Mouse (Mus musculus) liver, postnatal 0 days (tissue): ENCODE data around the gene Lrrc58. TPM values are rescaled to one million over a fixed set of nuclear protein-coding genes. Genes with fewer than 3 reads are reported as not detected.

Experiments used
- ATAC-seq: fragments of 200-750 bp; cut with Nextera tagmentation; 2 replicates; pipeline ENCODE4 v1.8.0; 2017; ENCODE audit warnings: mild to moderate bottlenecking, moderate library complexity
- DNase-seq: peaks from one replicate; pipeline ENCODE4 v3.0.0-alpha.2; 2016
- H3K27ac ChIP-seq: fragments of 300-500 bp; sonication (generic); 2 replicates; pipeline ENCODE4 v1.5.1; 2014; ENCODE audit warnings: antibody characterized with exemption, moderate library complexity, mild to moderate bottlenecking, low read depth
- H3K27me3 ChIP-seq: fragments of 300-500 bp; sonication (generic); 2 replicates; pipeline ENCODE4 v1.6.1; 2014; ENCODE audit warnings: low read length, control low read depth, mixed read lengths; ENCODE audit not compliant: insufficient read depth
- H3K36me3 ChIP-seq: fragments of 300-500 bp; sonication (generic); replicated peaks from 2 replicates; pipeline ENCODE4 v1.6.1; 2014; ENCODE audit warnings: mild to moderate bottlenecking, control low read depth, low read length, moderate library complexity, mixed read lengths; ENCODE audit not compliant: insufficient read depth
- H3K4me1 ChIP-seq: fragments of 300-500 bp; sonication (generic); 2 replicates; pipeline ENCODE4 v1.6.1; 2014; ENCODE audit warnings: antibody characterized with exemption, mild to moderate bottlenecking, control low read depth; ENCODE audit not compliant: insufficient read depth
- H3K4me2 ChIP-seq: fragments of 300-500 bp; sonication (generic); 2 replicates; pipeline ENCODE4 v1.6.1; 2014; ENCODE audit warnings: low read depth, mild to moderate bottlenecking, low read length, moderate library complexity, mixed read lengths
- H3K4me3 ChIP-seq: fragments of 300-500 bp; sonication (generic); 2 replicates; pipeline ENCODE4 v1.5.1; 2014; ENCODE audit warnings: low read depth, low read length
- H3K9ac ChIP-seq: fragments of 300-500 bp; sonication (generic); replicated peaks from 2 replicates; pipeline ENCODE4 v1.6.1; 2014; ENCODE audit warnings: mild to moderate bottlenecking, moderate library complexity
- H3K9me3 ChIP-seq: fragments of 300-500 bp; sonication (generic); 2 replicates; pipeline ENCODE4 v1.6.1; 2016; ENCODE audit warnings: mild to moderate bottlenecking, control low read depth, low read length, mixed read lengths
- CTCF ChIP-seq: sonication (generic); IDR thresholded peaks from 2 replicates; pipeline ENCODE4 v1.5.1; 2016; ENCODE audit warnings: antibody characterized with exemption, low read depth
- EP300 ChIP-seq: IDR thresholded peaks from 2 replicates; pipeline ENCODE4 v1.6.1; 2016; ENCODE audit warnings: antibody characterized with exemption, low read depth, mild to moderate bottlenecking
- WGBS: fragments of 180-500 bp; shearing (Covaris S2); extraction: QIAGEN DNeasy Blood & Tissue Kit; methylation state at CpG from one replicate; pipeline ENCODE4 v1.1.7; 2014; ENCODE audit not compliant: insufficient replicate concordance; 5-methylcytosine and 5-hydroxymethylcytosine counted together
- polyA plus RNA-seq: library from polyadenylated mRNA; unstranded; fragments of >200 nt; fragmentation: Nextera tagmentation; extraction: Ambion mirVana; gene quantifications from 2 replicates; pipeline ENCODE4 v1.2.1, GENCODE M21; 2015

Lrrc58 gene
- polyA plus RNA-seq, 1 experiment from 2014 or later: 11.6 TPM

DNA sequence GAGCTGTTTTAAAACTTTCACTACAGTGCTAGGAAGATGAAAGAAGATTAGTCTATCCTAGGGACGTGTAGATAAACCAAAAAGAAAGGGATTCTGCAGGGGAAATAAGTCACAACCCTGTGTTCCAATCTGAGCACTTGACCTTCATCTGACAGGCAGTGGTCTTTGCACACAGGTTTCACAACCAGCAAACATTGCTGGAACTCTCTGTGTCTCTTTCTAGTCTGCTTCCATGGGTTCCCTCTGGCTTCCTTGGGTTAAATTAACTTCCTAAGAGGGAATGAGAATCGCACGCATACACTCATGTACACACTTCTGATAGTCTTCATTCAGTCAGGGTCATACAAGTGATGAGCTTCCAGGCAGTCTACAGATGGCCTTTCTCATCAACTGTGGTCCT is 4.3 kb upstream of the Lrrc58 start:
- Histone ChIP-seq H3K36me3 (no peaks in the 10 kb centered on the region), H3K27ac (peak overlapping the region; percentile 59), H3K4me3 (no peak overlapping the region), H3K9ac (no peak overlapping the region), H3K9me3 (no peaks in the 10 kb centered on the region), H3K4me2 (no peak overlapping the region), H3K4me1 (0 out of 2 replicates have a peak, but pooled peaks cover 6% of the 10 kb centered on the region), H3K27me3 (no peaks in the 10 kb centered on the region)
- TF ChIP-seq CTCF (no peak), EP300 (no peak)
- ATAC-seq (no peak), DNase-seq (no peak)
- WGBS: 52% methylated on average over 3 of the region's 3 CpGs

DNA sequence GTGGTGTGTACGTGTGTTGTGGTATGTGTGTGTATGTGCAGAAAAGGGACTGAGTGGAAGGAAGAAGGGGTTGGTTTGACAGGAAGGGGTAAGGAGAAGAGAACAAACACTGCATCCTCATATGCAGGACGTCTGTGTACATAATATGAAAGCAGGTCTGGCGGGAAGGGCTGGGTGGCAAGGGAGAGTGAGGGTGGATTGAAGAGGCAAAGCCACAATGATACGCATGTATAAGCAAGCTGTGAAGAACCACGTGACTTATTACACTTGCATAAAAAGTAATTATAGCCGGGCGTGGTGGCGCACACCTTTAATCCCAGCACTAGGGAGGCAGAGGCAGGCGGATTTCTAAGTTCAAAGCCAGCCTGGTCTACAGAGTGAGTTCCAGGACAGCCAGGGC is 2.3 kb upstream of the Lrrc58 start:
- peaks cover 12% of the 10 kb centered on the region; the same call in 1 of the 2 replicates for H3K4me1 ChIP-seq
- 77% methylated on average over 9 of the region's 9 CpGs for WGBS
- H3K9me3 ChIP-seq: no peaks in the 10 kb centered on the region
- no peak for TF ChIP-seq CTCF
- no peak for TF ChIP-seq EP300
- ATAC-seq (no peak), DNase-seq (no peak)
- H3K4me2 ChIP-seq: no peak overlapping the region
- H3K4me3 ChIP-seq: no peak overlapping the region
- H3K27ac ChIP-seq: no peak overlapping the region
- no peaks in the 10 kb centered on the region for H3K27me3 ChIP-seq
- H3K9ac ChIP-seq: no peak overlapping the region
- no peaks in the 10 kb centered on the region for H3K36me3 ChIP-seq

DNA sequence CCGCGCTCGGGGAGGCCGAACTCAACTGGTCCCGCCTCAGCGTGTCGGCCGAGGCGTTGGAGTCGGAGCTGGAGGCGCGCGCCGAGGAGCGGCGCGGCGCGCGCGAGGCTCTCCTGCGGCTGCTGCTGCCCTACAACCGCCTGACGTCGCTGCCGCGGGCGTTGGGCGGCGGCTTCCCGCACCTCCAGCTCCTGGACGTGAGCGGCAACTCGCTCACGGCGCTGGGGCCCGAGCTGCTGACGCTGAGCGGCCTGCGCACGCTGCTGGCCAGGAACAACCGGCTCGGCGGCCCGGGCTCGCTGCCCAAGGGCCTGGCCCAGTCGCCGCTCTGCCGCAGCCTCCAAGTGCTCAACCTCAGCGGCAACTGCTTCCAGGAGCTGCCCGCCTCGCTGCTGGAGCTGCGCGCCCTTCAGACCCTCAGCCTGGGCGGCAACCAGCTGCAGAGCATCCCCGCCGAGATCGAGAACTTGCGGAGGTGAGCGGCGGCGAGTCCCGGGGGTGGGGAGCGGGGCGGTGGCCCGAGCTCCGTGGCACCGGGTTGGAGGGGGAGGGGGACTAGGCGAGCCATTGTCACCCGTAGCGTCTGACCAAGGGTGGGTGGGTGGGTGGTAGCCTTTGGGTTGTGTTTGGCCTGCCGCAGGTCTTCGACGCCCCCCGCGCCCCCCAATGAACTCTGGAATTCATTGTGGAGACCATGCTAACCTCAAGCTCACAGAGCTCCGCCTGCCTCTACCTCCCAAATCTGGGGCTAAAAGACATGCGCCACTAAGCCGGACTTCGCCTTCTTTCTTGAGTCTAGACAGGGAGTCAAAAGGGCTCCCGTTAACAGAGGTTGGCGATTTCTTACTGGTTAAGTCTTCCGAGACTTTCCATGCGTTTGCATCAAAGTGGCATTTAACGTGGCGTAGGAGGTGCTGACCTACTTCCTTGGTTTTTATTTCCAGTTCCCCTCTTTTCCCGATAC is 599 bp downstream of the Lrrc58 start:
- no peaks in the 10 kb centered on the region for H3K9me3 ChIP-seq
- DNase-seq: peak; percentile 57

DNA sequence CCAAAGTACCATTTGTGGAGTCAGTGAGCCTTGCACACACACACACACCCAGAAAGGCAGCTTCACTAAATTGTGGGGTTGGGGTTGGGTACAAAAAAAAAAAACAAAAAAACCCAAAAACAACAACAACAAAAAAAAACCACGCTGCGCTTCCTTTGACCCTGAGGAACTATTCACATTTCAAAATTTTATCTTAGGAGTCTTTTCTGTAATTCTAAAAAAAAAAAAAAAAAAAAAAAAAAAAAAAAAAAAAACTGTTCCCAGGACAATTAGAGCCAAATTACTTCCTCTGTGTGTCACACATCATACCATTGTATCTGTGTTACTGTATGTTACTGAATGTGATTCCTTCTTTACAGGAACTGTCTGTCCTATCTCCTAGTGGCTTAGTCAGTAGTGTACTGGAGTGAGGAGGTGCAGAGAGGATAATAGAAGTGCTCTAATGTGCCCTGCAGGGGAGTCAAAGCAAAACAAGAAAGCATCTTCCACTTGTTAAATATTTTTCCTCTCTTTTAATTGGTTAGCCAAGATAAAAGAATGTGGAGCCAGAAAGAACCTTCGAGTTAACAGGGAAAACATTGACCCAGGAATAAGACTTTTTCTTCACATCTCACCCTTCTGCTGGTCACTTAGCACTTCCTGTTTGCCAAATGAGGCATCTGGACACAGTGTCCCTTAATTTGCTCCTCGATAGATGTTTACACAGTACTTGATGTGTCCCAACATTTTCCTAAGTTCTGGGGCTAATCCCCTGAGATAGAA is 1.5 kb downstream of the Lrrc58 start:
- WGBS: 14% methylated on average over 4 of the region's 4 CpGs
- Histone ChIP-seq H3K36me3 (no peaks in the 10 kb centered on the region), H3K27me3 (no peaks in the 10 kb centered on the region), H3K27ac (peak overlapping the region; percentile 98), H3K9me3 (no peaks in the 10 kb centered on the region), H3K4me3 (peak overlapping the region; percentile 80), H3K4me2 (peak overlapping the region; percentile 75), H3K4me1 (peaks cover 12% of the 10 kb centered on the region), H3K9ac (peak overlapping the region; percentile 80)
- ATAC-seq (no peak), DNase-seq (no peak)
- TF ChIP-seq EP300 (no peak), CTCF (0 out of 2 replicates have a peak, but pooled peaks have one; percentile 5)

More for the DNA sequence above, 599 bp downstream of the Lrrc58 start:
- Histone ChIP-seq H3K27ac (peak overlapping the region; percentile 98), H3K27me3 (no peaks in the 10 kb centered on the region), H3K36me3 (no peaks in the 10 kb centered on the region), H3K4me3 (peak overlapping the region; percentile 80), H3K4me2 (peak overlapping the region; percentile 75), H3K9ac (peak overlapping the region; percentile 80), H3K4me1 (peaks cover 13% of the 10 kb centered on the region)
- no peak for TF ChIP-seq EP300
- TF ChIP-seq CTCF: no peak
- ATAC-seq: peak; percentile 63
- WGBS: 0% methylated on average over 72 of the region's 87 CpGs

DNA sequence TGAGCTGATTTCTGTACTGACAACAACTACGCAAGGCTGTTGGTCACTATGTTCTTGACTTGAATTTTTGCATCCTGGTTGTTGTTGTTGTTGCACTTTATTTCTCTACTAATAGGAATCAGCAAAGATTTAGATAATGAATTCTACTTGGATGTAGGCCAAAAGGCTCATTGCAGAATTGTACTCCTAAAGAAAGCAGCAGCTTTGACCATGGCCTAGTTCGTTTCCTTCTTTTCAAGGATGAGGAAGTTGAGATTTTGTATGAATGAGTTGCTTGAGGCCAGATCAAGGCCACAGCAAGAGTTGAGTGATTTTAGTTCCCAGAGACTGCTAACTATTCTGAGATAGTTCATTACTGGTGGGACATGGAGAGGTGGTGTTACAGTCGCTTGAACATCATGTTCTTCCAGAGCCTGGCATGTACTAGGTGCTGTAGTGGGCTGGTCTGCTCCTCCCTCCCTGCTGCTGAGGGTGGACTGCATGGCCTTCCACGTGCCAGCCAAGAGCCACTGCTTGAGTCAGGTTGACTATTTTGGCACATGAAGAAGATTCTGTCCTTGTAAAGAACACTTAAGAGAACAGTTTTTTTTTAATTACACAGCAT is 3.0 kb downstream of the Lrrc58 start:
- WGBS: 49% methylated on average over 4 of the region's 4 CpGs
- TF ChIP-seq EP300 (no peak), CTCF (no peak)
- peaks cover 16% of the 10 kb centered on the region for H3K4me1 ChIP-seq
- no peaks in the 10 kb centered on the region for H3K36me3 ChIP-seq
- no peak overlapping the region for H3K9ac ChIP-seq
- ATAC-seq (no peak), DNase-seq (no peak)
- H3K4me3 ChIP-seq: no peak overlapping the region
- no peaks in the 10 kb centered on the region for H3K27me3 ChIP-seq
- H3K4me2 ChIP-seq: peak overlapping the region; percentile 26
- no peak overlapping the region for H3K27ac ChIP-seq
- no peaks in the 10 kb centered on the region for H3K9me3 ChIP-seq
